Mouse (Mus musculus) neural tube, embryonic 11.5 days (tissue): ENCODE results near the gene Tcp11. TPM values are rescaled to one million over a fixed set of nuclear protein-coding genes. Genes with fewer than 3 reads are reported as not detected.

Experiments used
- ATAC-seq: fragments of 200-750 bp; cut with Nextera tagmentation; 2 replicates; pipeline ENCODE4 v1.8.0; 2017; ENCODE audit warnings: moderate number of reproducible peaks, mild to moderate bottlenecking, moderate TSS enrichment, moderate library complexity; ENCODE audit not compliant: insufficient read depth, low FRiP score, low TSS enrichment
- DNase-seq: peaks from one replicate; pipeline ENCODE4 v3.0.0-alpha.2; 2015; ENCODE audit warnings: low spot score
- H3K27ac ChIP-seq: fragments of 300-500 bp; sonication (generic); 2 replicates; pipeline ENCODE4 v1.5.1; 2014; ENCODE audit warnings: low read depth, mild to moderate bottlenecking, low read length
- H3K27me3 ChIP-seq: fragments of 300-500 bp; sonication (generic); 2 replicates; pipeline ENCODE4 v1.6.1; 2014; ENCODE audit warnings: mild to moderate bottlenecking, low read length, mixed read lengths; ENCODE audit not compliant: control insufficient read depth, insufficient read depth
- H3K36me3 ChIP-seq: fragments of 300-500 bp; sonication (generic); 2 replicates; pipeline ENCODE4 v1.6.1; 2014; ENCODE audit warnings: mild to moderate bottlenecking, low read length, moderate library complexity, mixed read lengths; ENCODE audit not compliant: control insufficient read depth, insufficient read depth
- H3K4me1 ChIP-seq: fragments of 300-500 bp; sonication (generic); 2 replicates; pipeline ENCODE4 v1.6.1; 2014; ENCODE audit warnings: low read length, mixed read lengths; ENCODE audit not compliant: control insufficient read depth, insufficient read depth
- H3K4me2 ChIP-seq: fragments of 300-500 bp; sonication (generic); 2 replicates; pipeline ENCODE4 v1.6.1; 2014; ENCODE audit warnings: low read depth, mild to moderate bottlenecking, moderate library complexity
- H3K4me3 ChIP-seq: fragments of 300-500 bp; sonication (generic); 2 replicates; pipeline ENCODE4 v1.5.1; 2014; ENCODE audit warnings: low read depth, low read length
- H3K9ac ChIP-seq: fragments of 300-500 bp; sonication (generic); 2 replicates; pipeline ENCODE4 v1.6.1; 2014; ENCODE audit warnings: mild to moderate bottlenecking, low read length
- H3K9me3 ChIP-seq: fragments of 300-500 bp; sonication (generic); 2 replicates; pipeline ENCODE4 v1.6.1; 2016; ENCODE audit warnings: low read length; ENCODE audit not compliant: control insufficient read depth
- WGBS: fragments of 180-500 bp; shearing (Covaris S2); extraction: QIAGEN DNeasy Blood & Tissue Kit; methylation state at CpG from one replicate; pipeline ENCODE4 v1.1.7; 2014; 5-methylcytosine and 5-hydroxymethylcytosine counted together
- polyA plus RNA-seq: library from polyadenylated mRNA; unstranded; fragments of >200 nt; fragmentation: Nextera tagmentation; extraction: Ambion mirVana; gene quantifications from 2 replicates; pipeline ENCODE4 v1.2.1, GENCODE M21; 2014

The Tcp11 gene
- polyA plus RNA-seq, 1 experiment from 2014 or later = 0.76 TPM

- Histone ChIP-seq H3K36me3 (no peaks in the 10 kb centered on the region), H3K4me3 (no peak overlapping the region), H3K9me3 (no peaks in the 10 kb centered on the region), H3K9ac (no peak overlapping the region), H3K4me1 (peaks cover 8% of the 10 kb centered on the region; the same call in 1 of the 2 replicates), H3K27me3 (0 out of 2 replicates have a peak, but pooled peaks cover 2% of the 10 kb centered on the region), H3K27ac (no peak overlapping the region), H3K4me2 (no peak overlapping the region)
- 57% methylated on average over 9 of the region's 9 CpGs for WGBS
- DNase-seq = peak; percentile 45
- ATAC-seq = no peak
Measured at GRCm38 (mm10) chr17:28081385-28081784, 946 bp upstream of the Tcp11 start.

GRCm38 (mm10) chr17:28080817-28081165 lies 352 bp upstream of the Tcp11 start:
- Histone ChIP-seq H3K27ac (no peak overlapping the region), H3K36me3 (no peaks in the 10 kb centered on the region), H3K4me3 (peak overlapping the region; percentile 55; the same call in 1 of the 2 replicates), H3K9ac (no peak overlapping the region), H3K27me3 (0 out of 2 replicates have a peak, but pooled peaks cover 2% of the 10 kb centered on the region), H3K4me1 (peaks cover 5% of the 10 kb centered on the region; the same call in 1 of the 2 replicates), H3K9me3 (no peaks in the 10 kb centered on the region), H3K4me2 (peak overlapping the region; percentile 99)
- no peak; the same call in 1 of the 2 replicates for ATAC-seq
- no peak for DNase-seq
- 13% methylated on average over 9 of the region's 9 CpGs for WGBS

DNA sequence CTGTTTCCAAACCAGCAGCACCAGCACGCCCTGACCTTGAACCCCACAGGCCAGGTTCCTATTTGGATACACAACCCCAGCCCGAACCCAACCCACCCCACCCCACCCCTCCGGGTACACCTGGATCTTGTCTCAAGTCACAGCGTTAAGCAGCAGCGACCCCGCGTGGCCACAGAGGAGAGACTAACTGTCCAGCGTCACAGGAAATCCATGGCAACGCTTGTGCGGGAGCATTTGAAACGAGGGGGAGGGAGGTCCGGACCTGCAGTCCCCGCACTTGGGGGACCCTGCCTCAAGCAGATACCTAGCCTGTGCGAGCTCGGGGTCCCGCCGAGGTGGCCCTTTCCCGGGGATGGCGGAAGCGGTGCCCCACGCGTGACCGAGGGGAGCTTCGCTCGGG lies 821 bp downstream of the Tcp11 start:
- Histone ChIP-seq H3K9me3 (no peaks in the 10 kb centered on the region), H3K36me3 (no peaks in the 10 kb centered on the region), H3K4me3 (peak overlapping the region; percentile 55), H3K27ac (no peak overlapping the region), H3K4me1 (peaks cover 4% of the 10 kb centered on the region; the same call in 1 of the 2 replicates), H3K27me3 (0 out of 2 replicates have a peak, but pooled peaks cover 2% of the 10 kb centered on the region), H3K9ac (peak overlapping the region; percentile 54), H3K4me2 (peak overlapping the region; percentile 99)
- under 1% methylated on average over 25 of the region's 25 CpGs for WGBS
- DNase-seq (peak; percentile 92), ATAC-seq (peak; percentile 53)

DNA sequence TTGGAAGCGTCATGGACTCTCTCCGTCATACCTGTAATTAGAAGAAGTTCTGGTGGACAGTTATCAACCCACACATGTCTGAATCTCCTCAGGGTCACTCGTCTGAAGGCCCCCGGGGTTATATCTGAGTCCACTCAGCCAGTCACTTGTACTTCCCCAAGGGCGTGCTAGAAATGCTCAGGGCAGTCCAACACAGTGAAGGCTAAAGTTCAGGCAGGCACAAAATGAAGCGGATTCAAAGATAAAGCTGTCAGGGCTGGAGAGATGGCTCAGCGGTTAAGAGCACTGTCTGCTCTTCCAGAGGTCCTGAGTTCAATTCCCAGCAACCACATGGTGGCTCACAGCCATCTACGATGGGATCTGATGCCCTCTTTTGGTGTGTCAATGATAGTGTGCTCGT lies 2.4 kb downstream of the Tcp11 start:
- 90% methylated on average over 9 of the region's 9 CpGs for WGBS
- ATAC-seq (no peak), DNase-seq (no peak)
- Histone ChIP-seq H3K9ac (no peak overlapping the region), H3K4me2 (no peak overlapping the region), H3K4me3 (no peak overlapping the region), H3K9me3 (no peaks in the 10 kb centered on the region), H3K36me3 (no peaks in the 10 kb centered on the region), H3K27ac (no peak overlapping the region), H3K4me1 (no peaks in the 10 kb centered on the region), H3K27me3 (0 out of 2 replicates have a peak, but pooled peaks cover 2% of the 10 kb centered on the region)

DNA sequence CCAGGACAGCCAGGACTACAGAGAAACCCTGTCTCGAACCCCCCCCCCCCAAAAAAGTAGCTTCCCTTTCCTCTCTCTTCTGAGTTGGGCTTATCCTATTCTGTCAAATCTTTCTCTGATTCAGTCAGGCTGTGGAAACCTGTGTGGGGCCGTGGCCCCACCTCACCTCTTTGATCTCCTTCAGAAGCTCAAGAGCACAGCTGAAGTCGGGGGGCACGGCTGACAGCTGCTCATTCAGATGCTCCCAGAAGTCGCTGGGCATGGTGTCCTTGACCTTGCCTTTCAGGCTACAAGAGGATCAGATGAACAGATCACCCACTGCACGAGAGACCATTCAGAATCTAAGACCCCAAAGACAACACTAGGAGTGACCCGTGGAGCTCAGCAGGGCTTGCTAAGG lies 6.0 kb downstream of the Tcp11 start:
- no peak overlapping the region for H3K27ac ChIP-seq
- H3K4me1 ChIP-seq = no peaks in the 10 kb centered on the region
- no peaks in the 10 kb centered on the region for H3K9me3 ChIP-seq
- H3K27me3 ChIP-seq = no peaks in the 10 kb centered on the region
- no peak overlapping the region for H3K4me2 ChIP-seq
- H3K4me3 ChIP-seq = no peak overlapping the region
- no peak overlapping the region for H3K9ac ChIP-seq
- no peaks in the 10 kb centered on the region for H3K36me3 ChIP-seq
- ATAC-seq = no peak
- WGBS = 74% methylated on average over 7 of the region's 7 CpGs
- DNase-seq = no peak

- H3K4me1 ChIP-seq = no peaks in the 10 kb centered on the region
- 64% methylated on average over 2 of the region's 2 CpGs for WGBS
- no peak overlapping the region for H3K27ac ChIP-seq
- no peaks in the 10 kb centered on the region for H3K27me3 ChIP-seq
- ATAC-seq (no peak), DNase-seq (no peak)
- no peak overlapping the region for H3K9ac ChIP-seq
- no peaks in the 10 kb centered on the region for H3K36me3 ChIP-seq
- no peak overlapping the region for H3K4me3 ChIP-seq
- no peak overlapping the region for H3K4me2 ChIP-seq
- H3K9me3 ChIP-seq = no peaks in the 10 kb centered on the region
Measured at GRCm38 (mm10) chr17:28072730-28073129, 7.7 kb downstream of the Tcp11 start.

GRCm38 (mm10) chr17:28070256-28070655 lies 10.2 kb downstream of the Tcp11 start:
- Histone ChIP-seq H3K27ac (no peak overlapping the region), H3K36me3 (no peaks in the 10 kb centered on the region), H3K4me3 (no peak overlapping the region), H3K27me3 (no peaks in the 10 kb centered on the region), H3K4me2 (no peak overlapping the region), H3K9me3 (no peaks in the 10 kb centered on the region), H3K4me1 (no peaks in the 10 kb centered on the region), H3K9ac (no peak overlapping the region)
- DNase-seq (no peak), ATAC-seq (no peak)
- WGBS = 89% methylated on average over 13 of the region's 13 CpGs

- Histone ChIP-seq H3K27me3 (no peaks in the 10 kb centered on the region), H3K27ac (no peak overlapping the region), H3K4me3 (no peak overlapping the region), H3K36me3 (no peaks in the 10 kb centered on the region), H3K4me1 (no peaks in the 10 kb centered on the region), H3K9me3 (no peaks in the 10 kb centered on the region), H3K9ac (no peak overlapping the region), H3K4me2 (no peak overlapping the region)
- ATAC-seq = no peak
- no peak for DNase-seq
- WGBS = 28% methylated on average over 12 of the region's 12 CpGs
Measured at GRCm38 (mm10) chr17:28069446-28069845, 11.0 kb downstream of the Tcp11 start.

- WGBS = 91% methylated on average over 4 of the region's 4 CpGs
- Histone ChIP-seq H3K36me3 (no peaks in the 10 kb centered on the region), H3K9ac (no peak overlapping the region), H3K4me1 (no peaks in the 10 kb centered on the region), H3K4me3 (no peak overlapping the region), H3K9me3 (no peaks in the 10 kb centered on the region), H3K27ac (no peak overlapping the region), H3K27me3 (no peaks in the 10 kb centered on the region), H3K4me2 (no peak overlapping the region)
- DNase-seq (no peak), ATAC-seq (no peak)
Measured at GRCm38 (mm10) chr17:28067303-28067702, 13.1 kb downstream of the Tcp11 start.
